Mouse (Mus musculus): Measurements from ENCODE around the gene Mndal.
"Not testable (repeated sequence)": the region's sequence is repeated elsewhere in the genome, so short reads cannot be mapped to it uniquely, and the experiment has no call there.

DNA sequence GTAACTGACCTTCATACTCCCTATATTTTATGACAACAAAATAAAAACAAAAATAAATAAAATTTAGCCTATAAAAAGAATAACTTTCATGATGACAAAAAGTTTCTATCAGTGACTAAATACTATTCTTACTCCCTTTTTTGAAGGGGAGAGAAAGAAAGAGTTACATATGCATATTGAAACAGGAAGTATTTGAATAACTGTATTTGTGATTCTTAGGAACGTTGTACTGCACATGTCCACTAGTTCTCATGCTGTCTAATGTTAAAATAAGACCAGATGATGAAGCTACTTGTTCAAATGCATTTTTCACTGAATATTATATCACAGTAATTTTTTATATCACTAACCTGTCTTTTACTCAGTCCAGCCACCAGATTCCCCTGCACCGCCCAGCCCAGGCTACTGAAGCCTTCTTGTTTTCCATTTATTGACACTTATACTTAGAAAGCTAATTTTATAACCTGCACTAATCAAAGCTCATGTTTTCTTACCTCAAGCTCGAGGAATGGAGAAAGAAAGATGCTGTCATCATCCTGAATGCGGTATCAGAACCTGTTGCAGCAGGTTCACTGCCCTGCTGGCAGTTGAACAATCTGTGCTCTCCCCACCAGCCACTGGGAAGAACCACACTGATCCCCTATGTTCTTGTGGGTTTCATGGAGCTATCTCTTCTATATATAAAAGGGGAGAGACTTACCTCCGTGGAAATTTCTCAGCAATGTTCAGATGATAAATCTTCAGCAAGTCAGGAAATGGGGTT lies 62.9 kb downstream of the Mndal start:
- TF ChIP-seq CTCF, EP300 (IDR thresholded peaks at IDR 0.05; ENCODE audit: low read depth): not testable (repeated sequence)

Data from heart, postnatal 0 days (tissue).